Mouse (Mus musculus): ENCODE data around the gene Hlx. TPM values are rescaled to one million over a fixed set of nuclear protein-coding genes. Genes with fewer than 3 reads are reported as not detected.

Hlx gene
- total RNA-seq, 2 experiments from 2014 or later: 0.61 to 1.1 TPM

DNA sequence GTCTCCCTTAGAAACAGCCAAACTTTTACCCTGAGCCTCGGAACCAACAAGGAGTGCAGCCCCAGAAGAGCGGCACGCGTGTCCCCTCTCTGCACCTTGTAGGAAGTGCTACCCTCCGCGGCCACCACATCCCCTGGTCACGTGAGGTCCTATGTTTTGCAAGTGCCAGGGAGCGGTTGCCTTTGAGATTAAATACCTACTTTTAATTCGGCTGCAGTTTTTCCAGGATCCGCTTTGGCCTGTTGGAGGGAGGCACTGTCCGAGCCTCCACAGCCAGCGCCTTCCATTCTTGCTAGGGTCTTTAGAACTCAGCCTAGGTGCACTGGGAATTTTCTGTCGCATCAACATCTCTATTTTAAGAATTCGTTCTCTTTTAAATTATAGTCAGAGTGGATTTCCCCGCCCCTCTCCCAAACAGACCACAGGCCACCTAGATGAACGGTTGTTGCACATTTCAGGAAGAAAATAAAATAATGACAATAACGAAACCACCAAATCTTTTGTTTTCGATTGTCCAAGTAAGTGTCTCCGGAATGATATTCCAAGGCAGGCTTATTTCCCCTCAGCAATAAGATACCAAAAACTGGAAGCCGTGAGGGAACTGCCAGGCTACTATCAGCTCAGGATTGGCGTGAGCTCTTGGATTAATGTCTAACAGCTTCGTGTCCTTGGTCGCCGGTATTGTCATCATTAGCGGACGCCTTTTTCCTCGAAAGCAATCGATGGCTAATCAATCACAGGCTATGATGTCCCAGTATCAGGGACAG is 1.1 kb upstream of the Hlx start:
- no peak for DNase-seq (ENCODE audit: low spot score in 2 of 2)

DNA sequence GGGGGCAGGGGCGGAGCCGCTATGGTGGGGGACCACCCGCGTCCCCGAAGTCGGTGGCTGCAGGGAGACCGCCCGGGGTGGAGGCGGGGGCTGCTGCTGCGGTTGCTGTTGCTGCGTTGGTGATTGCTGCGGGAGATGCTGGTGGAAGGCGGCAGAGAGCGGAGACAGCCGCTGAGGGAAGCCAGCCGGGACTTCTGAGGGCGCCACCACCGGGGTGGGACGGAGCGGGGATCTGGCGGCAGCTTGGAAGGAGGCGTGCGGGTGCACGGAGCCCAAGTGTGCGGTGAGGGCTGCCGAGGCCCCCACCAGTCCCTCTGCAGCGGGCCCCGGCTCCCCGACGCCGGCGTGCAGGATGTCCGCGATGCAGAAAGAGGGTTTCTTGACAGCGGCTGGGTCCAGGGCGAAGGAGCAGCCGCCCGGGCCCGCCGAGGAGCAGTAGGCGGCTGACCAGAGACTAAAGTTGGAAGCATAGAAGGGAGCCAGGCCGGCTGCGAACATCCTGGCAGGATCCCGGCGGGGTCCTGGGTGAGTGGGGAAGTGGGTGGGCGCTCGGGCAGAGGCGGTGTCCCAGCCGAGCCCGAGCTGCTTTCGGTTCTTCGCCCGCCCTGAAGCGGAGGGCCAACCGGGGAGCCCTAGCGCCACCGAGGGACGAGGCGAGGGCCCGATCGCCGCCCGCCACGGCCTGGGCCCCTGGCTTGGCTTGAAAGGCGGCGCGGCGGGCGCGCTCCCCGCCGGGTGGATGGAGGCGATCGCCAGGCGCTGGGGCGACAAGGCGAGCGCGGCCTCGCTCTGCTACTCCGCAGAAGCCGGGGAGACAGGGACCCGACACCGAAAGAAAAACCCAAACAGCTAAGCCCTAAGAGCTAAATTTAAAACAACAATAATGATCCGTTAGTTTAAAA is 524 bp downstream of the Hlx start:
- no peak for DNase-seq (ENCODE audit: low spot score in 2 of 2)

DNA sequence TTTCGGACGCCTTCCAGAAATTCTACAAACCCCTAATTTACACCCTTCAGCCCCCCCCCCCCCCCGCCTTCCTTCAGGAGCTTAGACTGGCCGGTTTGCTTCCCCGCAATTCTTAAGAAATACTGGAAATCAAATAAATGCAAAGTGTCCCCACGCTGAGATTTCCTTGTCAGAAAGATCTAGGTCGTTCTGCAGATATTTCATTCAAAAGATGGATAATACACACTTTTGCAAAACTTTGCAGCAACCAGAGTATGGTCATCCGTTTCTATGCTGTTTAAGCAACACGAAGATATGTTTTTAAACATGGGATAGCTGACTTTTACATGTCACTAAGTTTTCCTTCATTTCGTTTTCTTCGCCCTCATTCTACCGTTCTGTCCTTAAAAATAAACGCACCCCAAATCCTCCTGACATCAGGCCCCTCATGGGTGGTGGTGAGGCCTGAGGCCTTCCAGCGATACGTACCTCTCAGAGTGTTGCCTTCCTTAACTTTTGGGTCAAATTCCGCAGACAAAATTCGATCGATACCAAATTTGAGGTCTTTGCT is 1.3 kb downstream of the Hlx start:
- DNase-seq (ENCODE audit: low spot score in 2 of 2): no peak

DNA sequence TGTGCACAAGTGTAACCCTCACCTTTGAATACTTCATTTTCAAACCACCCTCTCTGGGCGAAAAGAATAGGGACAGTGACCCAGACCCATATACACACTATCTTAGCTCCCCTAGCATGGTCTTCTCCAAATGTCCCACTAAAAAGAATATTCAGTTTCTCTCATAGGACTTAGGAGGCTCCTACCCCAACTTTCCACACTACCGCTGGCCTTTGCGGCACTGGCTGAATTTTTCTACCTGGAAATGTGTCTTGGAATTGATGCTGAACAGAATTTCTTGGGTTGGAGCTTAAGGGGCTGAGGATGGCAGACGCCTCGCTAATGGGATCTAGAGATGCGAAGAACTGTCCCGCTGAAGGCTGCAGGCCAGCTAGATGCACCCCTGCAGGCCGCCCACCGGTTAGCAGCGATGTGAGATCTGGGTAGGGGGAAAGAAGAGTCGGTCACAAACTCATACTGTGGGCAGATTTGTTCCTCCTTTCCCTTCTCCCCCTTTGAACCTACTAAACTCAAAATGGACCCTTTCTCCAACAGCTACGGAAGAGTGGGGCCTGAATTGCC is 1.9 kb downstream of the Hlx start:
- DNase-seq (ENCODE audit: low spot score in 2 of 2): no peak

DNA sequence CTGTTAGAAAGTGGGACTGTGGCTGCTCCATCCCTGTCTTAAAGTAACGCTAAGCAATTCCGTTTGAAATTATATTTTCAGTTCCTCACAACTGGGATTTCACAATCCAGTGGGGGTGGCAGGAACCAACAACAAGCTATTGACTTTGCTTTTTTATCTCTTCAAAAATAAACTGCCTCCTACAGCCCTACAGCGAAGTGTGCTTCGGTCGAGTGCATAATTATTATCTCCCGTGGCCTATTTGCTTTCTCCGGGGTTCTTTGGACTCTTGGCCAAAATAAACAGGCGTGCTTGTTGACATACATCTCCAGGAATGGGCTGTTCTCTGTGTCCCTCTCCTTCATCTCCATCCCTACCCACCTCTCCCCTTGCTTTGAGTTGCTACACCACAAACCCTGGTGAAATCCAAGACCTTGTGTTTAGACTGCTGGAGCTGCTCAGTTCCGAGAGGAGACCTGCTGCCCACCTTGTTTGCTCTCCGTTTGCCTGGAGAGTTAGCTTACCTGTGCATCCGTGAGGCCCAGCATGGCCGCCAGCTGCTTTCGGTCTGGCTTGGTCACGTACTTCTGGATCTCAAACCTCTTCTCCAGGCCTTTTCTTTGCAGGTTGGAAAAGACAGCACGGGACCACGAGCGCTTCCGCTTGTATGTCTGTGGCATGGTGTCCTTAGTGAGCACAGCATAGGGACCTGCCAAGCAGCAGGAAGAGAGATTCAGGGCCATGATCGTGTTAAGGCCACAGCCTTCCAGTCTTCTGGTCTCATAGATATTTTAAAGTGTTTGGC is 2.9 kb downstream of the Hlx start:
- DNase-seq (ENCODE audit: low spot score in 2 of 2): no peak

DNA sequence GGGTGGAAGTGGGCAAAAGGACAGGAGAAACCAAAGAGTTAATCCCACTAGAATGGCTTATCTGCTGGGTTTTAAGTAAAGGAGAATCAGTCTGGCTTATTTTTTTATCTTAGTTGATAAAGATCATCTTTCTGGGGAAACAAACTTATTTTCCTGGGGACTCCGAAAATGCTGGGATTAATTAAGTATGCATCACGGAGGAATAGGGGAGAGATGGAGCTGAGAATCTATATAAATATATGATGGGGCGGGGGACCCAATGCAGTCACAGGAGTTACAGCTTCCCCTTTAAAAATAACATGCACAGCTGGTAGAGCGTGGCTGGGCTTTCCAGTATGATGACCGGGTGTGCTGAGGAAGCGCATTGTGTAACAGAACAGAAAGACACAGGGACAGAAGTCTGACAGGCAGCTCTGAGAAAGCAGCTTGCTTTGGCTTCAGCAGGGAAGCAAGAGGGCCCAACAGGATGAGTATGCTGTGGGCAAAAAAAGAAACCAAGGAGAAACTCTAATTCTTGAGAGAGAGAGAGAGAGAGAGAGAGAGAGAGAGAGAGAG is 3.8 kb downstream of the Hlx start:
- DNase-seq (ENCODE audit: low spot score in 2 of 2): no peak

DNA sequence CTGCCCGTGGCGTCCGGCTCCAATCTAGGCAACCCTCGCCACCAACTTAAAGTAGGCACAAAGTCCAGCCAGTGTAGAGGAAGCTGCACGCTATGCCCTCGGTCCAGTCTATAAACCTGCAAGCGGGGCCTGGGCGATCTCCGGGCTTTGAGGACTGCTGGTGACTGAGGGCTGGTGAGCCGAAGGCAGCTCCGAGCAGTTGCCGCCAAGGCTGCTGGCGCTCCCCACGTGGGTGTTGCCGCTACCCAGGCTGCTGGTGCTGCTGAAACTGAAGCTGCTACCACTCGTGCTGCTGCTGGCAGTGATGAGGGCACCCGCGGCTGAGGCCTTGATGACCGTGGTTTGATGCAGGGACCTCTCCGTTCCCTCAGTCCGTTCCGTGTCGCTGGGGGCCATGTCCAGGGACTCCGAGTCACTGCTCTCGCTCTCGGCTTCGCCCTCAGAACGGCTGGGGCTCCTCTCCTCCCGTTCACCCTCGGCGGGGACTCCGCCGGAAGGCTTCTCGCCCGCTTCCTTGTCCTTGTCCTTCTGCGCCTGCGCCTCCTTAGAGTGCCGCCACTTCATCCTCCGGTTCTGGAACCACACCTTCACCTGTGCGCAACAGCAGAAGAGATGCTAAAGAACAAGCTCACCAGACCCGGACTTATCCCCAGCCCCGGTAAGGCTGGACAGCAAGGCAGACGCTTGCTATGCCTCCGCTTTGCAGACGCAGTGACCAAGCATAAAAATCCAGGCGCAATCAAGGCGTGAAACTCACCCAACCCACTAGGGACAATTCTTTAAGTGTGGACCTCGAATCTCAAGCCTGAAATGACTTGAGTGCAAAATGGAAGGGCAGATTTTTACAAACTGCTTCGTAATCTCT is 4.8 kb downstream of the Hlx start:
- DNase-seq (ENCODE audit: low spot score in 2 of 2): peak in 1 of 2 experiments; percentile 14

DNA sequence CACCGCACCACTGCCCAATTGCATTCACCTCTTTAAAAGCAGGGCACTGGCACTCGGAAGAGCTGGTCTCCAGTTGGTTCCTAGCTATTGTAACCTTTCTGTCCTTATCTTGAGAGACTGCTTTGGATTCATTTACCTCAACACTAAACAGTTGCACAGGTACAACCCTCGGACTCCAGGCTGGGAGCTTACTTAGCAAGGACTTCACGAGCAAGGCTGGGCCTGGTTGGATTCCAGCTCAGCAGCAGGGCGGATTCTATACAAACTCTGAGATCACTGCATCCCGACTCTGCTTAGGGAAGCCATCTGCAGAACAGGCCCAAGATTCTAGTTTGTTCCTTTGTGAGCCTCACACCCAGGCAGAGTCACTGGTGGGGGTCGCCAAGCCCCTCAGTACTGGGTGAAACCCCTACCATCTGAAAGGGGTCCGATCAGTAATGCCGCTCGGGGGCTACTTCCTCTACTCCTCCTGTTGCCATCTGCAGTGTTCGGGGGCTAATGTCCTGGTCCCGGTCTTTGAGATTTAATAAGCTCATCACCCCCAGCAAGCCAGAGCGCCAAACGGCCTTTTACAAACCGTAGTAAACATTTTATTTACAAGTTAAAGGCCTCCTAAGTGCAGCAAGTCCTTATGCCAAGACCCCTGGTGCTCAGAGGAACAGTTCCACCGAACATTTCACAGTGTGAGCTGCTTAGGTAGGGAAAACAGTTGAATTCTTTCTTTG is 5.7 kb downstream of the Hlx start:
- DNase-seq (ENCODE audit: low spot score in 2 of 2): no peak

DNA sequence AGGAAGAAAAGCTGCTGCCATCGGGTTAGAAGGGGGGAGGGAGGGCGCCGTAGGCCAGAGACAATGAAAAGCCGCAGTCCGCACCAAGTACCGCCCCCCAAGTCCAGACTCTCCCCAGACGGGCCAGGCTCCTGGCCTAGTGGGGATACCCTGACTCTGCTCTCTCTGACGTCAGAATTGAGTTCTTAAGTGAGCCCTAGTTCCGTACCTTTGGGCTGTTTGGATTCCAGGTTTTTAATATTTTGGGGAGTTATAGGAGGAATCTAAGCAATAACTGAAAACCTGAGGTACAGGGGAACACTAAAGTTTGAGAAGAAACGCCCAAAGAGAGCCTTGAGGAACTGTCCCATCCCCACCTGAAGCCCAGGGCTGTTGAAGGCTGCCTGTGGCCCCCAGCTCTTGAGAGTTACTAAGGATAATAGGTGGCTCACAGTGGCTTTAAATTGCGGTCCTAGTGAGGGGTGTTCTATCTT is 7.1 kb downstream of the Hlx start:
- DNase-seq (ENCODE audit: low spot score in 2 of 2): no peak

DNA sequence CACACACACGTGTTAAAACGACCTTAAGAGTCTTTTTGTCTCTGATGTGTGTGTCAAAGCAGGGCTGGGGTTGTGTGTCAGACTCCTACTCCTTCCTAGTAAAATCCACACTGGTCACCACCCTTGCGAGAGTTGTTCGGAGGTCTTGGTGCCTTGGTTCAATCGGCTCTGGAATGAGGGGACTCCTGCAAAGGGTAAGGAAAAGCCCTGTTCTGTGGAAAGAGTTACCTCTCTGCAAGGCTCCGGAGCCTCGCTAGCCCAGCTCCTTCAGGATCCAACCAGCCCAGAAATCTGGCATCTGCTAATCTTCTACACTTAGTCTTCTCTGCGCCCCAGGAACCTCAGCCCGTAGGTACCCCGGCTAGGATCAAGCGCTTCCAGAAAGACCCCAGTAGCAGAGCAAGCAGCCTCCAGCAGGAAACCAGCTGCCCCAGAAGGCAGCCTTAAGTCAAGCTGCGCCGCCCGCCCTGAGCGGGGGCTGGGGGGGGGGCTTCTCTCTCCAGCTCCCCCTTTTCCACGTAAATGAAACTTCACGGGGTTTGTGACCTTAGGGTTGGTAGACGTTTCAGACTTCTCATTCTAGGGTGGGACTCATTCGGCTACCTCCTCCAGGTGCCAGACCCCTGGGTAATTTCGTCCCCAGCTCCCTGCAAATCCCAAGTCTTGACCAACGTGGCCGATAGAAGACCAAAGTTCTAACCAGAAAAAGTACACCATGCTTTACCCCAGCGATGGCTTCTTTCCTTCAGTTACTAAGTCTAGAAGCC is 7.7 kb downstream of the Hlx start:
- DNase-seq (ENCODE audit: low spot score in 2 of 2): no peak

DNA sequence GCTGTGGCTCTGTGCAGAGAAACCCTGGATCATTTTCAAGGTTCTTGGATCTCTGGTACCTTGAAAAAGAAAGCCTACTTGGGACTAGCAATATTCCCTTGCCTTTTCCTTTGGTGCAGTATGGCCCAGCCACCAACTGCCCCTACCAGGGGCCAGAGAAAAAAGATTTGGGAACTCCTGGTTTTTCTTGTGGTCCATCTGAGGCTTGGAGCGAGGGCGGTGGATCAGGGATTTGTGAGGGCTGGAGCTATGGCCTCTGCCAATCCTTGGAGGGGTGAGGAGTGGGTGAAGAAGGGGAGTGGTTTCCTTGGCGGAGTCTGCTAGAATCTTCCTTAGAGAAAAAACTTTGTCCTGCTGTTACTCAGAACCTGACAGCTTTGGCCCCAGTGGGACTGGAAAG is 8.5 kb downstream of the Hlx start:
- DNase-seq (ENCODE audit: low spot score in 2 of 2): no peak

DNA sequence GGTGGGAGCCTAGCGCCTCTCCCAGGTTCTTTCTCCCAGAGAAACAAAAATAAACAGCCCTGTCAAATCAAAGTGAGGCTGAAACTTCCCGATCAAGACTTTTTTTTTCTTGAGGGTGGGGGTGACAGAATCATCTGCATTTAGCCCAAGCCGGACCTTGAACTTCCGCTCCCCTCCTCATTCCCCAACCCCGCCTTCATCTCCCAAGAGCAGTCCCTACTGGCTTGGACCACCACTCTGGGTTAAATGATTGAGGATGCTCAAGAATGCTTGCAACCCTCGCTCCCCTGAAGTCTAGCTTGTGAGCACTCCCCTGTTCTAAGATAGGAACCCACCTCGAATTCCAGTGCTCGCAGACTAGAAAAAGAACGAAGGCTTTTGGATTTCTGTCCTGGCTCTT is 11.3 kb downstream of the Hlx start:
- no peak for DNase-seq (ENCODE audit: low spot score in 2 of 2)

DNA sequence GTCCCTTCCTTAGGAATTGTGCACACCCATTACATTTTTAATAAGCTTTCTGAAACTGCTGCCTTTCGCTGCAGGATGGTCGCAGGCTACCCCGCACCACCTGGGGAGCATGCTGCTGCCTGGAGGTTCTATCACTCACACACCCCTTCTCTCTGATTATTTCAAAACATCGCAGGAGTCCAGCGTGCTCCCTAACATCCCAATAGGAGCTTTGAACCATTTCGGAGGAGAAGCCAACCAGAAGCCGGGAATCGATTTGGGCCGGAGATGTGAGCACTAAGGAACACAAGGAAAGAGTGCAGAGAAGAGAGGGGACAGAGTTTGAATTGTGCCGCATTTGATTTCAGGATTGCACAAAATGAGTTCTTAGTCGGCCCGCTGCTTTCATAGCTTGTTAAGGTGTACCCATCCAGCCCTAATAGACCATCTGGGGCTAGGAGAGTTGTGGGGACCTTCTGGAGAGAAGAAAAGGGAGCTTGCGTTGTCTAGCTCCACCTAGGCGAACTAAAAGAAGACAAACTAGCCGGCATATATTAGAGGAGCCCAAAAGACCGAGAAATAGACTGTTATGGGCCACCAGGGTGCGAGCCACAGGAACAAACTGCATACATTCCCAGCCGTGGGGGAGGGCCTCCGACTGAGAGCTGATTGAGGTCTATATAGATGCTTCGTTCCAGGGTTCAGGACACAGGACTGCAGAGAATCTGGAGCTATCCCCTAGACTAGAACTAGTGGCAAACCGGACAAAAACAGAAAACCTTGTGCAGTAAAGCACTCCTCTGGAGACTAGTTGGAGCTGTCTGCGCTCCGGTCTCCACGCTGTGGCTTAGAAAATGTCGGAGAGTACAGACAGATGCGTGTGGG is 12.0 kb downstream of the Hlx start:
- DNase-seq (ENCODE audit: low spot score in 2 of 2): no peak

DNA sequence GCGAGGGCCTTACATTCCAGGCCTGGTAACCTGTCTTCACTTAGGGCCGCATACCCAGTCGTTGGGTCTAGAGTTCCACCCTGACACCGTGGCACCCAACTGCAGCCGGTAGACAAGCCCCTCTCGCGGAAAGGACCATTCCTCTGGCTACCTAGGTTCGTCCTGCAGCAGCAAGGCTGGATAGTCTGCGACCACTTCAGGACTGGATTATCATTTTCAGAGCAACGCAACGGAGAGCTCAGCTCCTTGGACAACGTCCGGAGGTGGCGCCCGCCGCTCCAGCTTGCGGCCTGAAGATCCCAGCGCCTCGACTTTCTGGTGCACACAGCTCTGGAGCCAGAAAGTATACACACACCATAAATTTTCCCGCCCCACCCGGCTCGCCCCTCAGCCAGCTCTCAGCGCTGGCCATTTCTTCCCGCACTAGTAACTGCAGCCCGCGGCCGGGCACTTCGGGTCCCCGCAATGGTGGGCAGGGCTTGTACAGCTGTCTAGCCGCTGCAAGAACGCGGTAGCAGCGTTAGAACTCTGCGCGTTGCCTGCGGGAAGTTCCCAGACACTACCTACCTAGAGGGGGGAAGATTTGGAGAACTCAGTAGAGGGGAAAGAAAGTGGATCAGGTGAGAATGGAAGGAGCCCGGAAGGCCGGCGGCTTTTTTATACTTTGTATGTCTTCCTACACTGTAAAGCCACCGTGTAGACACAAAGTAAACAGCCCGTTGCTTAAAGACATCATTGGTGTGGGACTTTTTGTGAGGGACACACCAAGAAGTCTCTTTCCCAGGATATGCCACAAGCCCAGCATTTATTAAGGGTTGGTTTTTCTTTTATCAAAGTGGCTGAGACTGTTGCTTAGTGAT is 13.9 kb downstream of the Hlx start:
- no peak for DNase-seq (ENCODE audit: low spot score in 2 of 2)

DNA sequence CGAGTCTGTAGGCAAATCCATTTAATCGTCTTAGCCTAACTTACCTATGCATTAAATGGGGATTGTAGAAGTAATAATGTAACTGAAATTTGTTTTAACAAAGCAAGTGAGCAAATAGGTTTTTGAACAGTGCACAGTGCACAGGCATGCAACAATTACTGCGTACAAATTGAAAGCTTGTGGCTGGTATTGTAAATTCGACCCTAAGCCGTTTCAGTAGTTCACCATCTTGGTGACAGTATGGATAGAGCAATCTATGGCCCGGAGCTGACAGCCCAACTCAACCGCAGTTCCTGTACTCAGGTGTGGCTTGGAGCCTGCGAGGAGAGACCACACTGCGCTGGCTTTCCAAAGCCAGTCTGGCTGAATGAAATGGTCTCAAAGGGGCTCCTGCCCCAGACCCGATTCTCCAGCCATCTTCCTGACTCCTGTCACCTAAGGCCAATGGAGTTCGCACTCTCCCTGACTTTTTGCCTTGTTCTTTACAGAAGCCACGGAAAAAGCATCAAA is 14.7 kb downstream of the Hlx start:
- DNase-seq (ENCODE audit: low spot score in 2 of 2): no peak

DNA sequence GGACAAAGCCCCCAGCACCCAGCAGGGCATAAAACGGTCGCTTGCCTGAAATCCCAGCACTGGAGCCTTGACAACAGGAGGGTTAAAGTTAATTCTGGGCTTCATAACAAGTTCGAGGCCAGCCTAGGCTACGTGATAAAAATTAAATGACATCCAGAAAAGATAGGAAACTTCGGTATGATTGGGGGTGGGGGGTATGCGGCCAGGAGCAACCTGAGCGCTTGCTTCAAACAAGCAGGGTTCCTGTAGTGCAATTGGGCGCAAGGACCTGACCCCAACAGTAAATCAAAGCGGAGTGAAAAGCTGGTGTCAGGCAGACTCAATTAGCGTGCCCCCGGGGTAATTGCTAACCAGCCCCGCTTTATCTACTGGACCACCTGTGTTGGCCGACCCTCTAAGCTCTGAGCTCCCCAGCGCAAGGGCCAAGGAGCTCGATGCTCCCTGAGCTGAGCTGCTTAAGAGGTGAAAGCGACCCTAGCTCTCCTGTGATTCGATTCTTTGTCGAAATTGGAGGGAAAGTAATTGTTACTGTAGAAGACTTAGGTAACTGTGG is 15.3 kb downstream of the Hlx start:
- no peak for DNase-seq (ENCODE audit: low spot score in 2 of 2)

All from layer of hippocampus, adult 18-20 months (tissue).